ENCODE assay signal across 11 mouse cellular contexts in genomic region chr13:93440167-93440566, GRCm38 (mm10). TPM values are rescaled to one million over a fixed set of nuclear protein-coding genes. Genes with fewer than 3 reads are reported as not detected.
DNase-seq lines count a peak whose midpoint lies in the region; ATAC-seq lines count a peak whose summit lies in the region.
"Had no signal": no experiment of that assay in that cellular context is flagged by ENCODE, and none has a peak within 500 bp of the region (broad histone marks: within the 10 kb centered on the region; RNA-seq: fewer than 3 reads in every experiment).

No protein-coding gene starts in this region.

- H3K36me3 ChIP-seq in hindbrain, embryonic 11.5 days (ENCODE audit: control insufficient read depth, insufficient read depth, low read length) = no peaks in the 10 kb centered on the region; the same call in 1 of the 2 replicates
- H3K36me3 ChIP-seq in hindbrain, embryonic 10.5 days = peaks cover 77% of the 10 kb centered on the region
- H3K36me3 ChIP-seq in embryonic facial prominence, embryonic 14.5 days (ENCODE audit: control insufficient read depth, insufficient read depth, low read length) = peaks cover 58% of the 10 kb centered on the region
- peaks cover 32% of the 10 kb centered on the region for H3K36me3 ChIP-seq in hindbrain, embryonic 12.5 days
- H3K36me3 ChIP-seq in midbrain, embryonic 16.5 days (ENCODE audit: control insufficient read depth, insufficient read depth, low read length) = peaks cover 18% of the 10 kb centered on the region

- H3K9ac ChIP-seq in hindbrain, embryonic 11.5 days (ENCODE audit: low read depth, low read length) = no peak overlapping the region
- no peak overlapping the region for H3K9ac ChIP-seq in embryonic facial prominence, embryonic 14.5 days (ENCODE audit: low read depth, low read length)
- no peak overlapping the region for H3K9ac ChIP-seq in hindbrain, embryonic 12.5 days
- H3K9ac ChIP-seq in midbrain, embryonic 16.5 days (ENCODE audit: low read depth, low read length) = no peak overlapping the region
- H3K9ac ChIP-seq: limb, embryonic 13.5 days had no signal

- 96% methylated on average over 3 of the region's 3 CpGs for WGBS in hindbrain, embryonic 11.5 days
- WGBS in hindbrain, embryonic 10.5 days = 93% methylated on average over 3 of the region's 3 CpGs
- WGBS in embryonic facial prominence, embryonic 14.5 days = 73% methylated on average over 3 of the region's 3 CpGs
- 96% methylated on average over 3 of the region's 3 CpGs for WGBS in hindbrain, embryonic 12.5 days
- WGBS in midbrain, embryonic 16.5 days = 92% methylated on average over 3 of the region's 3 CpGs

- H3K4me1 ChIP-seq in hindbrain, embryonic 11.5 days (replicated peaks; ENCODE audit: control insufficient read depth, insufficient read depth, low read length) = no peaks in the 10 kb centered on the region
- no peaks in the 10 kb centered on the region for H3K4me1 ChIP-seq in hindbrain, embryonic 10.5 days (replicated peaks)
- no peaks in the 10 kb centered on the region for H3K4me1 ChIP-seq in embryonic facial prominence, embryonic 14.5 days (ENCODE audit: control insufficient read depth, insufficient read depth, low read length)
- H3K4me1 ChIP-seq in hindbrain, embryonic 12.5 days = no peaks in the 10 kb centered on the region
- no peaks in the 10 kb centered on the region for H3K4me1 ChIP-seq in midbrain, embryonic 16.5 days (ENCODE audit: control insufficient read depth, insufficient read depth, low read length)
- H3K4me1 ChIP-seq: limb, embryonic 13.5 days had no signal

- DNase-seq in hindbrain, embryonic 11.5 days (ENCODE audit: low spot score) = no peak
- DNase-seq in hindbrain, embryonic 10.5 days (ENCODE audit: low spot score) = no peak
- DNase-seq in embryonic facial prominence, embryonic 14.5 days (ENCODE audit: low spot score) = no peak
- DNase-seq in left cerebral cortex, postnatal 36 days (ENCODE audit: low spot score in 2 of 2) = no peak
- no peak for DNase-seq in frontal cortex, postnatal 14 days (ENCODE audit: low spot score in 2 of 2)
- no peak for DNase-seq in cerebellum, adult 8-10 months
- DNase-seq: right cerebral cortex, adult 18-20 months had no signal

- no peak overlapping the region for H3K4me2 ChIP-seq in hindbrain, embryonic 11.5 days (replicated peaks; ENCODE audit: low read depth, low read length)
- H3K4me2 ChIP-seq in embryonic facial prominence, embryonic 14.5 days (ENCODE audit: low read depth, low read length) = no peak overlapping the region
- no peak overlapping the region for H3K4me2 ChIP-seq in hindbrain, embryonic 12.5 days (replicated peaks)
- no peak overlapping the region for H3K4me2 ChIP-seq in midbrain, embryonic 16.5 days (ENCODE audit: low read length)
- H3K4me2 ChIP-seq: limb, embryonic 13.5 days had no signal

- intact Hi-C loops in left cerebral cortex, postnatal 36 days (cut with DNase I) = no loop called here

- no peaks in the 10 kb centered on the region for H3K27me3 ChIP-seq in hindbrain, embryonic 11.5 days (ENCODE audit: control insufficient read depth, insufficient read depth, low read length)
- no peaks in the 10 kb centered on the region for H3K27me3 ChIP-seq in hindbrain, embryonic 10.5 days (ENCODE audit: insufficient read depth, poor library complexity, severe bottlenecking)
- no peaks in the 10 kb centered on the region for H3K27me3 ChIP-seq in embryonic facial prominence, embryonic 14.5 days (replicated peaks; ENCODE audit: control insufficient read depth, insufficient read depth, low read length)
- no peaks in the 10 kb centered on the region for H3K27me3 ChIP-seq in hindbrain, embryonic 12.5 days
- no peaks in the 10 kb centered on the region for H3K27me3 ChIP-seq in midbrain, embryonic 16.5 days (ENCODE audit: control insufficient read depth, insufficient read depth, low read depth, low read length)
- H3K27me3 ChIP-seq: CH12.LX; limb, embryonic 13.5 days had no signal

- no peaks in the 10 kb centered on the region for H3K9me3 ChIP-seq in hindbrain, embryonic 11.5 days (ENCODE audit: control insufficient read depth, low read length)
- H3K9me3 ChIP-seq in hindbrain, embryonic 10.5 days = no peaks in the 10 kb centered on the region
- no peaks in the 10 kb centered on the region for H3K9me3 ChIP-seq in embryonic facial prominence, embryonic 14.5 days (ENCODE audit: control insufficient read depth, low read length)
- H3K9me3 ChIP-seq in hindbrain, embryonic 12.5 days (replicated peaks) = no peaks in the 10 kb centered on the region
- no peaks in the 10 kb centered on the region for H3K9me3 ChIP-seq in midbrain, embryonic 16.5 days (replicated peaks; ENCODE audit: control insufficient read depth, low read length, poor library complexity, severe bottlenecking)
- H3K9me3 ChIP-seq: limb, embryonic 13.5 days had no signal

- peak; percentile 61; the same call in 1 of the 2 replicates for ATAC-seq in hindbrain, embryonic 11.5 days (ENCODE audit: low FRiP score)
- ATAC-seq in embryonic facial prominence, embryonic 14.5 days (ENCODE audit: low read depth) = peak; percentile 53; the same call in 1 of the 2 replicates
- peak; percentile 71 for ATAC-seq in hindbrain, embryonic 12.5 days (ENCODE audit: low FRiP score)
- peak; percentile 73 for ATAC-seq in midbrain, embryonic 16.5 days

- no peak overlapping the region for H3K4me3 ChIP-seq in hindbrain, embryonic 11.5 days (ENCODE audit: low read depth, low read length)
- H3K4me3 ChIP-seq in hindbrain, embryonic 10.5 days = no peak overlapping the region
- H3K4me3 ChIP-seq in embryonic facial prominence, embryonic 14.5 days (ENCODE audit: low read depth, low read length) = no peak overlapping the region
- H3K4me3 ChIP-seq in hindbrain, embryonic 12.5 days = no peak overlapping the region
- no peak overlapping the region for H3K4me3 ChIP-seq in midbrain, embryonic 16.5 days (ENCODE audit: low read depth, low read length)
- H3K4me3 ChIP-seq: limb, embryonic 13.5 days had no signal

- no peak overlapping the region for H3K27ac ChIP-seq in hindbrain, embryonic 11.5 days (ENCODE audit: low read depth, low read length)
- no peak overlapping the region for H3K27ac ChIP-seq in hindbrain, embryonic 10.5 days
- no peak overlapping the region for H3K27ac ChIP-seq in embryonic facial prominence, embryonic 14.5 days (replicated peaks; ENCODE audit: low read depth, low read length)
- no peak overlapping the region for H3K27ac ChIP-seq in hindbrain, embryonic 12.5 days
- H3K27ac ChIP-seq in midbrain, embryonic 16.5 days (ENCODE audit: low read length) = no peak overlapping the region
- H3K27ac ChIP-seq: limb, embryonic 13.5 days had no signal

RNA-seq across cellular contexts. Expression of gene Jmy, which starts 59.4 kb away (rescaled TPM):
- 4.5 and 7.2 TPM in 2 replicates for polyA plus RNA-seq in hindbrain, embryonic 11.5 days (2014; fragmentation: Nextera tagmentation; extraction: Ambion mirVana)
- 3.9 and 4.0 TPM in 2 replicates for polyA plus RNA-seq in hindbrain, embryonic 10.5 days (2016; fragmentation: Nextera tagmentation; extraction: Ambion mirVana)
- polyA plus RNA-seq in embryonic facial prominence, embryonic 14.5 days (2014; fragmentation: Nextera tagmentation; extraction: Ambion mirVana) = 6.2 and 6.8 TPM in 2 replicates
- polyA plus RNA-seq in hindbrain, embryonic 12.5 days (2016; fragmentation: Nextera tagmentation; extraction: Ambion mirVana) = 10.6 TPM in 2 replicates
- 3.2 and 3.5 TPM in 2 replicates for polyA plus RNA-seq in midbrain, embryonic 16.5 days (2015; fragmentation: Nextera tagmentation; extraction: Ambion mirVana)
- total RNA-seq in left cerebral cortex, postnatal 36 days (2021) = 10 to 100 TPM; 42.3 to 43.3 TPM
